Mouse (Mus musculus): Measurements from ENCODE around the gene Efhd2.

Efhd2 gene

DNA sequence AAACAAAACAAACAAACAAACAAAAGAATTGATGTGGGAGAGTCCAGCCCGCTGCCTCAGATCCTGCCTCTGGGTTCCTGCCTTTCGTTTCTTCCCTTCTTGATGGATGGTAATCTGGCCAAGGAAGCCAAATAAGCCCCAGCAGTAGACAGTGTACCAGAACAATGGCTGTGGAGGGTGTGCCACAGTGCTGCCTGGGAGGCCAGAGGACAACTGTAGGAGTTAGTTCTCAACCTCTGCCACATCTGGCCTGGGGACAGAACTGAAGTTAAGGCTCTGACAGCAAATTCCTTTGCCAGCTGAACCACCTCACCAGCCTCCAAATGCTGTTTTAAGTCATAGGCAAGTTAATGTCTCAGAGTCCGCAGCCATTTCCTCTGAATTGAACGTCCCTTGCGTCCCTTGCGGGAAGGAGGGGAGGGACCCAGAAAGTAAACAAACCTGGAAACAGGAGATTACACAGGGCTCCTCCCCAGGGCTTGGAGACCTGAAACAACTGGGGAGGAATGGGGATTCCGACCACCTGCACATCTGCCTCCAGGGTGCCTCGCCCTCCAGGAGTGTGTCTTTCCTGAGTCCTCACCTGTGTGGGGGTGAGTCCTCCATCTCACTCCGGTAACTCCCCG, 6.7 kb upstream of the Efhd2 start:
- no peak for DNase-seq (ENCODE audit: low read depth, low spot score)

DNA sequence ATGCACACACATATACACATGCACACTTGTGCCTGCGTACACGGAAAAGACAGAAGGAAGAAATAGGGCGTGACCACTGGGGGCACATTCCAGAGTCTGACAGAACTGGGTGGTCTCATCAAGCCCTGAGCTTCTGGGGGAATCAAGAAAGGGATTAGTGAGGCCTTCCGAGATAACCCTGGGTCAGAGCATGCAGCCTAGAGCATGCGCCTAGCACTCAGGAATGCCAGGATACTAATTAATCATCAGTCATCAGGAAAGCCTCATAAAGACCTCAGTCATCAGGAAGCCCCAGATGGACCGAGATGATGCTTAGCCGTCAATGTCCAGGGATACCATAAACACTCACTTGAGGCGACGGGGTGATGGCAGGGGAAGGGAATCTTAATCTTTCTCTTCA, 5.2 kb upstream of the Efhd2 start:
- no peak for DNase-seq (ENCODE audit: low read depth, low spot score)

DNA sequence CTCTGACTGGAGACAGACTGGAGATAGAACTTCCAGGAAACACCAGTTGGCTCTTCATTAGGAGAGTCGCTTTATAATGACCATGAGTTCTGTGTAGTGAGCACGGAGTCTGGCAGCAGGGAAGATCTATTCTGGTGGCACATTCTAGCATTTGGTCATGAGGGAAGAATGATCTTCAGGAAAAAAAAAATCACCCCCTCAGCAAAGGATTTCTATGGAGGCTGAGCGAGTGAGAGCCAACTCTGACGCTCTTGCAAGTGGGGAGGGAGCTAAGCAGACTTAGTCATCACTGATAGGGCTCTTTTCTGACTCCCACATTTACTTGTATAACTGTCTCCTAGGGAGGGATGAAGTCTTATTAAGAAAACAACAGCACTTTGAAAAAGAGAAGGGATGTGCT, 4.4 kb upstream of the Efhd2 start:
- DNase-seq (ENCODE audit: low read depth, low spot score), result no peak

DNA sequence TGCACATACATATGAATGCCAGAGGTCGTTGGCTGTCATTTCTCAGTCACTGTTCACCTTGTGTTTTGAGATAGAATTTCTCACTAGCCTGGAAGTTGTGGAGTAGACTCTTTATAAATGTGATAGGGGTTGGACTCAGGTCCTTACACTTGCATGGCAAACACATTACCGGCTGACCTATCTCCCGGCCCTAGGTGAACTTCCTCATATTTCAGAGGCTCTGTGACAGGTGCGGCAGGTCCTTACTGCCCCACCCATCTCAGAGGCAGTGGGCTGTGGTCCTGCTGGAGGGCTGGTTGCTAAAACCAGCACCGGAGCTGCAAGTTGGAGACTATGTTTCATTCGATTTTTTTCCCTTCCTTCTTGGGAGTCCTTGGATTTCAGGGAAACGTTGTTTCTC, 3.9 kb upstream of the Efhd2 start:
- DNase-seq (ENCODE audit: low read depth, low spot score), result no peak

DNA sequence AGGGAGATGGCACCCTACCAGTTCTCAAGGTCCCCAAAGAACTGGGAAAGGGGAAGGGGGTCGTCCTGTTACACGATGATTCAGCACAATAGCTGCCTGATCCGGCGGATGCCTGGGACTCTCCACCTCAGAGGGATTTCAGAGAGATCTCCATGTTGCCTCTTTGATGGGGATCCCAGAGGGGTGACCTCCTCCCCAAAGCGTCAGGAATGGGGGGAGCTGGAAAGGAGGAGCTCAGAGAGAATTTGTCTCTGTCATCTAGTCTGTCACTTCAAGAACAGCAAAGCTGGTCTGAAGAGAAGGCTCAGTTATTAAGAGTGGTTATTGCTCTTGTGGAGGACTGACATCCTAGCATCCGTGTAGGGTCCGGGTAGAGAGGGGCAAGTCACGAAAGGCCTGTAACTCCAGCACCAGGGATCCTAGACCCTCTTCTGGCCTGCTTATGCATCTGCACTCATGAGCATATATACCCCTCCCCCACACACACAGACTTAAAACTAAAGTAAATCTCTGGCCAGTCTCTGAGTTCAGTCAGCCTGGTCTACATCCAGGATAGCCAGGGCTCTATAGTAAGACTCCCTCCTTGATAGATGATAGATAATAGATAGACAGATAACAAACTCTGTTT, 875 bp upstream of the Efhd2 start:
- DNase-seq (ENCODE audit: low read depth, low spot score), result peak; percentile 54

DNA sequence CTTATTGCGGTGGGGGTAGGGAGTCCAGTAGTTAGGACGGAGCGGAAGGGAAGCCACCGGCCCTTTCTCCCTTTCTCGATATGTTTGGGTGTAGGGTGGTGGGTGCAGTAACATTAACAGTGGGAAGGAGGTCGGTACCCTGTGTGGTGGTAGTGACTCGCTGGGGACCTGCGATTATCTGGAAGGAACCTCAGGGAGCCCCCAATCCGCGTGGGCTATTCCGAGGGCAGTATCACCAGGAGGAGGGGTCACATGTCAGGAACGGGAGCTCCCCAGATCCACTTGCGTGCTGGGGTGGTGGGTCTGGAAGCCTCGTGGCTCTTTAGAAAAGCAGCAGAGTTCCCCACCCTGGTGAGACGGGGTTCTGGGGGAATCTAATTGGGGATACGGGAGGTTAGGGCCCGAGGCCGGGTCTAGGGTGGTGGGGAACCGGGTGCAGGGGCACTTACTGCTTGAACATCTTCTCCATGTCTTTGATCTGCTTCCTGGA, 564 bp downstream of the Efhd2 start:
- no peak for DNase-seq (ENCODE audit: low read depth, low spot score)

DNA sequence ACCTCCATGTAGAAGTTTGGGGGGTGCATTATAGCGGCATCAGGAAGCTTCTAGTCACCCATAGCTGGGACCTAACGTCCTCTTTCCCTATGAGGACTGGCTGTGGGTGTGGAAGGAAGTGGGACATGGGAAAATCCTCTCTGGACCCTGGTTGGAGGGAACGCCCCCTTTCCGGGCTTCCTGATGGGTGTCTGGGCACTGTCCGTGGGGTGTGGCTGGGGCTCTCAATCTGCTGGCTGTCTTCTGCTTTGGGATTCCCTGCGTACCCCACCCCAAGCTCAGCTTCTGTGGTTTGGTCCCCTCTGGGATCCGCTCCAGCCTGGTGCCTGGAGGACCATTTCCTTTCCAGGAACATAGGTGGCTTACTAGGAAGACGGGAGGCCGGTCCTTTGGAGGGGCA, 1.7 kb downstream of the Efhd2 start:
- no peak for DNase-seq (ENCODE audit: low read depth, low spot score)

DNA sequence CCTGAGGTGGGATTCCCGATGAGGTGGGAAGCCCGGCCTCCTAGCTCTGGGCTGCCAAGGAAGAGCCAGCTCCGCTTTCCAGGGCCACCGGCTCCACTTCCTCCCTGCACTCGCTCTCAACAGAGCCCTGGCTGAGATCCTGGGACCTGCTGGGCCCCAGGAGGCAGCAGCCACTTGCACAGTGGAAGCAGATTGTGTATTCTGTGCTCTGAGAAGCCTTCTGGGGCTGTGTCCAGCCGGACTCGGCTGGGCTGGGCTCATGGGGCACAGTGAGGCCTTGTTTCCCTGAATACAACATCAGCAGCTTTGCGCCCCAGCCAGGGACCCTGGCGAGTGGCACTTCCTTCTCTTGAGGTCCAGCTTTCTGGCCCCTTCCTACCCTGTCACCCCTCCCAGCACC, 2.8 kb downstream of the Efhd2 start:
- DNase-seq (ENCODE audit: low read depth, low spot score), result no peak

DNA sequence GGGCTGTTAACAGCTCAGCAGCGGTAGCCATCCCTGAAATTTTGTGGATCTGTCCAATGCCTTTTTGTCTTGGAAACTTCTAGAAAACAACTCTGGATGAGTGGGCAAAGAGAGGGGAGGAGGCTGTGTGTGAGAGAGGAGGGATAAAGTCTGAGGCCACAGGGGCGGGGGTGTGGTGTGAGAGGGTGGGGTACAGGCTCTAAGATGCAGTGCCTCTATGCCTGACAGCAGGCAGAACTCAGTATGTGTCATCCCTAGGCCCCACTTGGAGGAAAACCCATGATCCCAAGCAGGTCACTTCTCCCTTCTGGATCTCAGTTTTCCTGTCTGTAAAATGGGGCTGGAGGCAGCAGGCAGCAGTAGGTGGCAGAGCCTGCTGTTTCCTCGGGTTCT, 3.4 kb downstream of the Efhd2 start:
- DNase-seq (ENCODE audit: low read depth, low spot score), result no peak

DNA sequence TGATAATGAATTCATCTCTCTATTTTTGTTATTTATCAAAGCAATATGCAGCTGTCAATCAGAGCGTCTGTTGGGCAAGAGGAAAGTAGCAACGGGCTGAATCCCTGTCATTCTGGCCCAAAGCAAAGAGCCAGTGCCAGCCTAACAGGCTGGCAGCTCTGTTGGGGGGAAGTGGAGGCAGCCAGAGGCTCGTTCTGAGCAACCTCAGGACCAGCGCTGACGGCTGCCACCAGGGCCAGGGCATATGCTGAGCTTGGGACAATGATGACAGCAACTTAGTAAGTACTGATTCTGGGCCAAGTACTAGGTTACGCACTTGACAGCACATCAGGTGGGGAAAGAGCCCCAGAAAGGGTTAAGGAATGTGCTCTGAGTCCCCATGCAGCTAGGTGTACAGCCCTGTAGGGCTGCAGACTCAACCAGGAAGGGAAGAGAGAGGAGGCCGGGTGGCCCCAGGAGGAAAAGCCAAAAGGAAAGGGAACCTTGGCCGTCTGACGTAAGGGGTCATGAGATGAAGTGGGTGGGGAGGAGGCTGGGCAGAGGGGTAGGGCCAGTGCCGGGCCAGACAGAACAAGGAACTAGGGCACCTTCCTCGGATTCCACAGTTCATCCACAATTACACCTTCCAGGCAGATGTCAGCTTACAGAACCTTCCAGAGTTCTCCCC, 3.9 kb downstream of the Efhd2 start:
- DNase-seq (ENCODE audit: low read depth, low spot score), result no peak

DNA sequence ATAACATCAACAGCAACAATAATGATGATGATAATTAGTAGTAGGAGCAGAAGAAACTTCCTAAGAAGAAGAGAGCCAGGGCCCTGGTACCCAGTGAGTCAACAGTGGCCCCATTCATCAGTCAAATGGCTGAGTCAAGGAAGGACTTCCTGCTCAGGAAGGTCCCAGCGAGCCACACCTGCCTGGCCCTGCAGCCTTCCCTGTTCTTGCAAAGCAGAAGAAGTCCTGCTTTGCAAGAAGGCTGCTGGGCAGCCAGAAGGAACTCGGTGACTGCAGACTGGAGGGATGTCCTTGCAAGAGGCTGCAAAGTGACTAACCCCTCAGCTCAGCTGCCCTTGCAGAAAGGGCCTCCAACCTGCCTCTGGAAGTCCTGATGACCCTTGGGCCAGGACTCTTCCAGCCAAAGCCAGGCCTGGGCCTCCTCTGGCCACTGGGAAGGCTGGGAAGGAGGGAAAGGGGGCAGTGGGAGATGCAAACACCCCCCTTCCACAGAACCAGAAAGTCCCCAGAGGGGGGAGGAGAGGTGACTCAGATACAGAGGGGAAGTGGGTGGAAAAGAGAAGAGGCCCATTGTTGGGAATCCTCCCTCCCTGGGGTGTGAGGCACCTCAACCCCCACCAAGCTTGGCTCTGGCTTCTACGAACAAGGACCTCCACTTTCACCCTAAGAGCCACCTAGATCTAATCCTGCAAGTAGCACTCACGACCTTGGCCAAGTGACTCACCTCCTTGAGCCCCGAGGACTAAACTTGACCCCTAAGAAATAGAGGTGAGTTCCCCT, 5.1 kb downstream of the Efhd2 start:
- no peak for DNase-seq (ENCODE audit: low read depth, low spot score)

DNA sequence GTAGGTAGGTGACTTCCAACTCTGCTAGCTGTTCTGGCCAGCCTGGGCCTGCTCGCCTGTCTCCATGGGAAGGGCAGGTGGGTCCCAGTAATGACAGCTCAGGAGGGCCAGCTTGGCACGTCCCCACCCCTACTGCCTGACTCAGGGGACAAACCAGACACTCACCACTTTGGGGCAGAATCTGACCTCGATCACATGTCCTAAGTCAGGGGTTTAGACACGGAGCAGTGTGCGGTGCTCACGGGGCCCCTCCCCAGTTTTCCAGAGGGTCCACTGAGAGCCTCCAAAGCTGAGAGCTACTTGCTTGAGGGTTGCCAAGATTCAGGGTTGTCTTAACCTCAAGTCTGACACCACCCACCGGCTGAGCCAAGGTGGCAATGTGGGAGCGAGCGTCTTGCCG, 6.7 kb downstream of the Efhd2 start:
- no peak for DNase-seq (ENCODE audit: low read depth, low spot score)

DNA sequence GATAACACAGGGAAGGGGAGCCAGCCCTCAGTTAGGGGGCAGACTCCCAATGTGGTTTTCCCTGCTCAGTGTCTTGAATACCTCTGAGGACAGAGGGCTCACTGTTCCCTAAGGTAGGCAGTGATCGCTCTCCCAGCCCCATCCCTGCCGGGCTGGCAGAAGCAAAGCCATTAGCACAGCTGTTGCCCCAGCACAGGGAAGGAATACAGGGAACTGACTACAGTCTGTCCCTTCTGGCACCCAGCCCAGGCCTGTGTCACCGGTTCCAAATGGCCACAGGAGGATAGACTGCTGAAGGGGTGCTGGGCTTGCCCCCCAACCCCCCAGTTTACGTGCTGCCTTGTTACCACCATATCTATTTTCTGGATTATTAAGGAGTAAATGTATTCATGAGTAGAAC, 7.2 kb downstream of the Efhd2 start:
- DNase-seq (ENCODE audit: low read depth, low spot score), result no peak

DNA sequence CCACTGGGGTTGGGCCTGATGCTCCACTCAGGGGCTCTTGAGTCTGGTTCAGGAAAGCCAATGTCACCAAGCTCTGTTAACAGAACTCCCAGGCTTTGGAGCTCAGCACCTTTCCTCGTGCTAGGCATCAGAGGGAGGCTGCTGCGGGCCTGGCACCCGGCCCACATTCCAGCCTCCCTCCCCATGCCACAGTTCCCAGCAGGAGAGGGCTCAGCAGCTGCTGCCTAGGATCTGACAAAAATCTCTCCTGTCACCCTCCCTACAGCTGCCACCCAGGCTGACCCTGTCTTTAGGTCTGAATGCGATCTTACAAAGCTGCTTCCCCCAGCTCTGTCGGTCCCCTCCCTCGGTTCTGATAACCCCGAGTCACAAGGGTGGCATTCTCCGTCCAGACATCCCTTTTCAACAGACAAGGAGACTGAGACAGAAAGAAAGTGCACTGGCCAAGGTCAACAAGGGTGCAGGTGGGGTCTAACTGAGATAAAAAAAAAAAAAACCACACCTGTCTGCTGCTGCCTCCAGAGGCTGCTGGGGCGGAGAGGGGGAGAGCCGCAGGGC, 7.7 kb downstream of the Efhd2 start:
- no peak for DNase-seq (ENCODE audit: low read depth, low spot score)

DNA sequence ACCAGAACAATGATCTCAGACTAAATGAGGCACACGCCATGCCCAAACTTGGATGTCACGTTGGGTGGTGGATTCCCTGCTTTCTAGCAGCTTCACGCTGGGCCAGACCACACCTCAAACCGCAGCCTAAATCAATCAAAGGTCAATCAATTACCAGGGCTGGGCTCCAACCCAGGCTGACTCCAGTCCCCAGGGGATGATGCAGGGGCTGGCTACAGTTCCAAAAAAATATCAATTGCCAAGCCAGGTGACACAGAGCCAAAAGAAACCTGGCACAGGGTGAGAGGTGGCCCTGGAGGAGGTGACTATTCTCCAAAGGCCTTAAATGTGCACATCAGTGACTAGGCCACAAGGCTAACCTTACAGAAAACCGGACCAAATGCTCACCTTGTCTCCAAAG, 9.1 kb downstream of the Efhd2 start:
- DNase-seq (ENCODE audit: low read depth, low spot score), result no peak

DNA sequence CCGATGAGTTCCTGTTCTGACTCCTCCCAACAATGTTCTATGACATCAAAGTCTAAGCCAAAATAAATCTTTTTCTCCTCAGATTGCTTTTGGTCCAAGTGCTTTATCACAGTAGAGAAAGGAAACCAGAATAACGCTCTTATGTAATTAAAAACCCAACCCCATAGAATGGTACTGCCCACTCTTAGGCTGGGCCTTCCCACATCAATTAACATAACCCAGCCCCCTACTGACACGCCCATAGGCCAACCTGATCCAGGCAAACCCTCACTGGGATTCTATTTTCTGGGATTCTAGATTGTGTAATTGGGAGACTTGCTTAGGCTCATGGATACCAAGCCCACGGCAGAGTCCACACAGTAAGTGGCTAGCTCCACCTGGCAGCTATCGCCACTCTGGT, 9.7 kb downstream of the Efhd2 start:
- peak; percentile 80 for DNase-seq (ENCODE audit: low read depth, low spot score)

DNA sequence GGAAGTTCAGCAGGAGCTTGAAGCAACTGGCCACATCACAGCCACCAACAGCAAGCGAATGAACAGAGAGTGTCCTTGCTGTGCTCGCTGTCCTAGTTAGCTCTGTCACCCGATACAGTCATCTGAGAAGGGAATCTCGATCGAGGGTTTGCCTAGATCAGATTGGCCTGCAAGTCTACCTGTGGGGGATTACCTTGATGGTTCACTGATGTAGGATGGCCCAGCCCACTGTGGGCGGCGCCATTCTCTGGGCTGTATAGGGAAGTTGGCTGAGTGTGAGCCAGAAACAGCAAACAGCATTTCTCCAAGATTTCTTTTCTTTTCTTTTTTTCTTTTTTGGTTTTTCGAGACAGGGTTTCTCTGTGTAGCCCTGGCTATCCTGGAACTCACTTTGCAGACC, 10.2 kb downstream of the Efhd2 start:
- peak; percentile 61 for DNase-seq (ENCODE audit: low read depth, low spot score)

DNA sequence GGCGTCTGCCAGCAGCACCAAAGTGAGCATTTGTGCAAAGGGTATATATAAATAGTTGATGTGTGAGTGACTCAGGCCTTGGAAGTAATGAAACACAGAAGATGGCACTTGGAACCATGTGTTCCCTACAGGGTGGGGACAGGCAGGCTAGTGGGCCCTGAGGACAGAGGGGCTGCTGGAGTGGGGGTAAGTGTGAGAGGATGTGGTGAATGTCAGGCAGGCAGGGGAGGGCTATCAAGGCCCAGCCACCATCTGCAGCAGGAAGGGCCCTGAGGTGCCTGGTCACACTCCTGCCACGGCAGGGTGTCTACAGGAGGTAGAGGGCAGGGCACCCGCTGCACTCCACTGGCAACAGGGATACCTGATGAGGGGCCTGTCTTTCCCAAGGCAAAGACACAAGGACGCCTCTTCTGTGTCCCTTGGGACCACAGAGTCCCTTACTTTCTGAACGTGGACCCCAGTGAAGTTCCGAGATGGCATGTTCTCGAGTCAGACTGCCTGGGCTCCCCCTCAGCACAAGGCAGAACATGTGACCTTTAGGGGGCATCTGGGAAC, 10.9 kb downstream of the Efhd2 start:
- DNase-seq (ENCODE audit: low read depth, low spot score), result no peak

DNA sequence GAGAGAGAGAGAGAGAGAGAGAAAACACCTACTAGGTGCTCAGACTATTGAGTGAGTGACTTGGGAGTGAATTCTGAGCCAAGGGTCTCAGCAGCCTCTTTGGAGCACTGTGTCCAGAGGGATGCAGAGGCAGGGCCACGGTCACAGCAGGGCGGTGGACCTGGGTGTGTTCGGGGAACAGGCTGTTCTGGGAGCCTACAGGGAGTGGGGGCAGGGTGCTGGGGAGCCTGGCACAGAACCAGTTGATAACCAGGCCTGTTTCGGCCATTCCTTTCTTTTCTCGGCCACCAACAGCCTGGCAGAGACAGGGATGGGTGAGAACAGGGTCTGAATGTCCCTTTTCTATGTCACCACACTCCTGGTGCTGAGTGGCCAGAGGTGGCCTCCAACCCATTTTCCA, 11.9 kb downstream of the Efhd2 start:
- no peak for DNase-seq (ENCODE audit: low read depth, low spot score)

DNA sequence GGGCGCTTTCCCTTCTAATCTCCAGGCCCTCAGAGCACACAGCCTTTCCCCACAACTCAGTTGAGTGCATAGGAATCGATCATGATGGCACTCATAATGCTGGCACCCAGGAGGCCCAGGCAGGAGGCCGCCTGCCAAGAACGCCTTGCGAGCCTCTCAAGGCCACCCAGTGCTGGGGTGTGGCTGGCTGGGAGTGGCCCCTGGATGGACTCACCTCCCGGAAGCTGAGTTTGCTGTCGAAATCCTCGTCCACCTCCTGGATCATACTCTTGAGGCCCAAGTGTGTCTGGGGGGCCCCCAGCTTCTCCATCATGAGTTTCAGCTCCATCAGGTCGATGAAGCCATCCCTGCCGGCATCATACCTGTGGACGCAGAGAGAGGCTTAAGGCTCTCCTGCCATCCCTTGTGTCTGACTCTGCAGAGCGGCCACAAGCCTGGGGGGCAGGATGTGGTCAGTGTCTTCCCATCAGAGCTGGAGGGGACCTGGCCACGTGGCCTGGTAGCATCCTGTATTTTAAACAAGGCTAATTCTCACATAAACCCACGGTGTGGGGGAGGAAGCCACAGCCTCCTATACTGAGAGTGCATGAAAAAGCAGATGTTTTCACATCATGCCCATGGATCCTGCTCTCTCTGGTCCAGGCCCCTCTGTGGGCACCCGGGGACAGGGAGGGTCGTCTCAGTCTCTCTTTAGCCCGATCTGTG, 13.0 kb downstream of the Efhd2 start:
- no peak for DNase-seq (ENCODE audit: low read depth, low spot score)

DNA sequence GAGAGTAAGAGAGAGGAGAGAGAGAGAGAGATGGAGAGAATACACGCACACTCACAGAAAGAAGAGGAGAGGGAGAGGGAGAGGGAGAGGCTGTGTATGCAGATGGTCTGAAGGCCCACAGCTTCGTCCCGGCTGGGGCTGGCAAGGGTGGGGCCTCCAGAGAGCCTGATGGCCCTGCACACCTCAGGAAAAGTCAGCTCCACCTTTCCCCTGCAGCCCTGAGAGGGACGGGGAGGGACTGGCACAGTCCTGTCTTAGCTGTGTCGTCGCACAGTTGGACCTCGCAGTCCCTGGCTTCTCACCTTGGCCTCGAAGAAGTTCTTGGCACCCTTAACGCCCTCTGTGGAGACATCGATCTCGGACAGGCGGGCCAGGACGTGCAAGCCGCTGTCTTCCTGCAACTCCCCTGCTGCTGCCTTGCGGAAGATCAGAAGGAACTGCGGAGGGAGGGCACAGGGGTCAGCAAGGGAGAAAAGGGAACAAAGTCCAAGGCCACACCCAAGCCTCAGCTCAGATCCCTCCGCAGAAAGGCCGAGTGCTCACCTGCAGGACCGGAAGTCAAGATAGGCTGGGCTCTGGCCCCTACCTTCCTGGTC, 14.4 kb downstream of the Efhd2 start:
- DNase-seq (ENCODE audit: low read depth, low spot score), result no peak
